Mouse (Mus musculus): Measurements from ENCODE around the gene Olfr459.

DNA sequence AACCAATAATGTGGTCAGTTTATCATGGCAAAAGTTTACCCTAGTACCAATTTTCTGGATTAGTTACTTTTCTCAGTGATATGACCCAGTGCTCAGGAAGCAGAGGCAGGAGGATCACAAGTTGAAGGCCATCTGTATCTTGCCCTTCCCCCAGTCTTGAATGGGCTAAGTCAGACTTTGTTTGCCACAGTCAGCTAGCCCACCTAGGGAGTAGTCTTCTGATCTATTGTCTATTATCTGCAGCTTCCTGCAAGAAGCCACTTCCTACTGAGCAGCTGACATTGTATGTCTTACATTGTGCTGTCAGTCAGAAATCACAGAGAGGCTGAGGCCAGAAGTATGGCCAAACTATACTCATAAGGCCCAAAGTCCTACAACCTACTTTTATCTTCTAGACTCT lies 33.9 kb downstream of the Olfr459 start:
- TF ChIP-seq CTCF (IDR thresholded peaks at IDR 0.05; ENCODE audit: low read depth, low read length) (no peak), EP300 (IDR thresholded peaks at IDR 0.05; ENCODE audit: insufficient read depth, low read depth, low read length) (no peak)

Data from ES-Bruce4 (cell line).